In the genomic region with DNA sequence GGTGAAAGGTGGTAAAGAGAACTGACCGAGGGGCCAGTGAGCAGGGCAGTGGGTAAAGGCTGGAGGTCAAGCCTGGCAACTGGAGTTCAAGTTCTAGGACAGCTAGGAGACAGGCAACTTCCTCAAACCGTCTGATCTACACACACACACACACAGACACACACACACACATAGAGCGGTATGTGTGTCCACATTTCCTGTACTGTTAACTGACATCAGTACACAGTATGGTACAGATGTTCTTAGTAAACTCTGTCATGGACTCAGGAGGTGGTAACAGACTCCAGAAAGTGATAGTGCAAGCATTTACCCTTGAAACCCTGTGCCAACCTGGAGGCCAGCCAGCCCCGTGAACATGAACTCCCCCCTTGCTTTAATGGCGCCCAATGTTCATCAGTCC, we compare ENCODE assay signal across 14 mouse cellular contexts.
"Had no signal": no experiment of that assay in that cellular context is flagged by ENCODE, and none has a peak within 500 bp of the region (broad histone marks: within the 10 kb centered on the region; RNA-seq: fewer than 3 reads in every experiment).

No protein-coding gene starts in this region.

- DNase-seq: liver, embryonic 13.5 days; lung, adult 18-20 months; lung, embryonic 14.5 days; lung, postnatal 10 days; lung, postnatal 4 days; right cerebral cortex, postnatal 14 days; thymus, postnatal 4 days had no signal

- H3K36me3 ChIP-seq: liver, embryonic 13.5 days; liver, embryonic 15.5 days; midbrain, embryonic 13.5 days; midbrain, embryonic 15.5 days; neural tube, embryonic 12.5 days; stomach, embryonic 15.5 days had no signal

- H3K27ac ChIP-seq: liver, embryonic 13.5 days; liver, embryonic 15.5 days; midbrain, embryonic 13.5 days; midbrain, embryonic 15.5 days; neural tube, embryonic 12.5 days; stomach, embryonic 15.5 days; stomach, postnatal 0 days had no signal

- H3K9ac ChIP-seq: liver, embryonic 13.5 days; liver, embryonic 15.5 days; lung, embryonic 14.5 days; midbrain, embryonic 13.5 days; midbrain, embryonic 15.5 days; neural tube, embryonic 12.5 days; stomach, embryonic 15.5 days had no signal

- H3K4me3 ChIP-seq: liver, embryonic 13.5 days; liver, embryonic 15.5 days; megakaryocyte, embryonic 14.5 days; midbrain, embryonic 13.5 days; midbrain, embryonic 15.5 days; neural tube, embryonic 12.5 days; stomach, embryonic 15.5 days had no signal

- ATAC-seq: midbrain, embryonic 13.5 days; midbrain, embryonic 15.5 days had no signal

- H3K4me1 ChIP-seq: liver, embryonic 13.5 days; liver, embryonic 15.5 days; megakaryocyte, embryonic 14.5 days; midbrain, embryonic 13.5 days; stomach, embryonic 15.5 days had no signal

- H3K9me3 ChIP-seq: liver, embryonic 13.5 days; liver, embryonic 15.5 days; midbrain, embryonic 13.5 days; midbrain, embryonic 15.5 days; neural tube, embryonic 12.5 days; stomach, embryonic 15.5 days had no signal

- H3K27me3 ChIP-seq: liver, embryonic 13.5 days; liver, embryonic 15.5 days; megakaryocyte, embryonic 14.5 days; midbrain, embryonic 13.5 days; midbrain, embryonic 15.5 days; neural tube, embryonic 12.5 days; stomach, embryonic 15.5 days had no signal
